Mouse (Mus musculus): ENCODE results near the gene Dcun1d4.

Gene Dcun1d4

DNA sequence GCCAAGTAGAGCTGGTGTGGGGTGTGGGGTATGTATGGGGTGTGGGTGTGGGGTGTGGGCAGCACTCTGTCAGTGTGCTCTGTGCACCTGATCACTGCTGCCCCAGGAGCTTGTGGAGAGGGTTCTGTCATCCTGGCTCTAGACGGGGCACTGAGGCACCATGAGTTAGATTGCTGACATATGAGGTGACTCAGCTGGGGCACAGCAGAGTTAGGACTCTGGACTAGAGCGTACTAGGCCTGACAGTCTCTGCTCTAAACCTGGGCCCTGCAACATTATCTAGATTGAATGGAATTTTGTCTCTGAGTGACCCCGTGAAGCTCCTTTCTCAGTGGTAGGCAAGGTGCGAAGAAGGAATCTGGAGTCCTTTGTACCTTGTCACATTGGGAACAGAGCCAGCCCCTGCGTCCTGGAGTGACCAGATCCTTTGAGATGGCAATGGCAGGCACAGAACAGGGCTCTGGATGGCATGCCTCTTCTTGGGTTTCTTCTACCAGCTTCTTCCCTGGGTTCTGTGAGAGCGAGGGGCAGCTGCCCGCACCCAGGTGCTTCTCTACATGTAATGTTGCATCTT, 20.2 kb downstream of the Dcun1d4 start:
- DNase-seq, result no peak

DNA sequence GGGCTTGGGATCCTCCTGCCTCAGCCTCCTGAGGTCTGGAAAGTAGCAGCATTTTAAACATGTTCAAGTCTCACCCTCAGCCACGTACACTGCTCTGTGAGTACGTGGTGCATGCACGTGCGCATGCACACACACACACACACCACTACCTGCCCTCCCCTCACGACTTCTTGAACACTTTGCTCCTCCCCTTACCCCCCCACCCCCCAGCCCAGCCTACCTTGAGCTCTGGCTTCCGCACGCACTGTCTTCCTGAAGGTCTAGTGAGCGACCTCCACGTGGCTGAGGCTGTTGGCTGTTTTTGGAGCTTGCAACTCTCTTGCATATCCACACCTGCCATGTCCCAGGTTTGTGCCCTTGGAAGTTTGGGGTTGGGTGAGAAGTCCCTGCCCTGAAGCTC, 21.6 kb downstream of the Dcun1d4 start:
- no peak for DNase-seq

DNA sequence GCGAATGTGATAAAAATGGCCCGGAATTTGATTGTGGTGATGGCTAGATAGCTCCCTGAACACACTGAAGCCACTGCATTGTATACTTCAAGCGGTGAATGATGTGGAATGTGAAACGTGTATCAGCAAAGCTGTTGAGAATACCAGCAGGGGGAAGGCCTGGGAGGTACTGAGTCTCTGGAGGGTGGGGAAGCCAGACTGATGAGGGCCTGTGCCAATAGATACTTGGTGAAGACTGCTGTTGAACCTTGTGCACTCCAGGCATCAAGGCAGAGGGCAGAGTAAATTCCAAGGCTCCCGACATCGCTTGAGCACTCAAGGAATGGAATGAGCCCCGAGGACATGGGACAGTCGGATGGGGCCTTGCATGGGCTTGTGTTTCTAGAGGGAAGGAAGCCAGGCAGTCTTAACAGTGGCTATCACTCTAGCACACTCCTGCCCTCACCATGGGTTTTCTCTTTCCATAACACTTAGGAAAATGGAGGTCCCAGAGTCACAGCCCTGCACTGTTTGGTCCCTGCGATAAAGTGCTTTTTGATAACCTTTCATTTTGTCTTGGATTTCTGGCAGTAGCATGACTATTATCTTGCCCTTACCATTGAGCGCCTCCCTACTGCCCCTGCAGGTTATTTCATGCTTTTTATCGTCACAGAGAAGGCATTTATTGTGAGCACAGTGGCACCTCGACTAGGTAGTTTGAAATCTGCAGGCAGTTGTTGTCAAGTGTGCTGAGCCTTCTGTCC, 22.4 kb downstream of the Dcun1d4 start:
- DNase-seq, result no peak

GRCm38 (mm10) chr5:73511074-73511473, 30.3 kb downstream of the Dcun1d4 start:
- no peak for DNase-seq

GRCm38 (mm10) chr5:73512241-73512640, 31.4 kb downstream of the Dcun1d4 start:
- DNase-seq, result no peak

DNA sequence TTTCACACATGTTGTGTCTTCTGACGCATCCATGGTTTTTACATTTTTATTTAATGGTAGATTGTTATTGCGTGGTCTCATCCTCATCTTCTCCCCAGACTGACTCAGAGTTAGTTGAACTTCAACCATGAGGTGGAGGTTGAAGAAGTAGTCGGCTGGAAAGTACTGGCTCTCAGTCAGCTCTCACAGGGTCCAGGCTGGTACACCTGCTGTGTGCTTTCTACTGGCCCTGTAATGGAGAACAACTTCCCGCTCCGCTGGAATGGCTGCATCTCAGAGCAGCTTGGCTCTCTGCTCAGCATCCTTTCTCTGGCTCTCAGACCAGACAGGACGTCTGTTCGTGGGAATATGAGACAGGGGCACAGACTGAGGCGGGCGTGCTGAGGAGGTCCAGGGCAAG, 31.9 kb downstream of the Dcun1d4 start:
- DNase-seq, result no peak

GRCm38 (mm10) chr5:73514202-73514601, 33.4 kb downstream of the Dcun1d4 start:
- no peak for DNase-seq

GRCm38 (mm10) chr5:73517299-73517698, 36.5 kb downstream of the Dcun1d4 start:
- DNase-seq, result no peak

GRCm38 (mm10) chr5:73518424-73519211, 37.8 kb downstream of the Dcun1d4 start:
- DNase-seq, result no peak

DNA sequence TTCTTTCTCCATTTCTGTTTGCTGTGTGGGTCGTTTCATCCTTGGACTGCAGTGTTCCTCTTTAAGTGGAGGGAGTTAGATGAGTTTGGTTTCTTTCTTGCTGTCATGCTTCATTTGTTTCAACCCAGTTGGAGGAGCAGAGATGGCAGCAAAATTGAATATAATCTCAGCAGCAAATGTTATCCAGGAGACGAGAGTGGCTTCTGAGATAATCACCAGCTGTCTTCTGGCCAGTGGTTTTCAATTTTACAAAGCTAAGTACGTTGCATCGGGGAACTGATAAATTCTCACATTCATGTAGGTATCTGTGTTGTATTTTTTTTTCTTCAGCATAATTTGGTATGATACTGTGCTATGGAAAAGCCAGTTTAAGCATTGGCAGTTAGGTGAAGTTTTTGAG, 40.0 kb downstream of the Dcun1d4 start:
- no peak for DNase-seq

GRCm38 (mm10) chr5:73523227-73523626, 42.4 kb downstream of the Dcun1d4 start:
- no peak for DNase-seq

- no peak for DNase-seq
Measured at GRCm38 (mm10) chr5:73524300-73525000, 43.6 kb downstream of the Dcun1d4 start.

GRCm38 (mm10) chr5:73532222-73532621, 51.4 kb downstream of the Dcun1d4 start:
- DNase-seq, result no peak

GRCm38 (mm10) chr5:73532879-73533278, 52.1 kb downstream of the Dcun1d4 start:
- no peak for DNase-seq

DNA sequence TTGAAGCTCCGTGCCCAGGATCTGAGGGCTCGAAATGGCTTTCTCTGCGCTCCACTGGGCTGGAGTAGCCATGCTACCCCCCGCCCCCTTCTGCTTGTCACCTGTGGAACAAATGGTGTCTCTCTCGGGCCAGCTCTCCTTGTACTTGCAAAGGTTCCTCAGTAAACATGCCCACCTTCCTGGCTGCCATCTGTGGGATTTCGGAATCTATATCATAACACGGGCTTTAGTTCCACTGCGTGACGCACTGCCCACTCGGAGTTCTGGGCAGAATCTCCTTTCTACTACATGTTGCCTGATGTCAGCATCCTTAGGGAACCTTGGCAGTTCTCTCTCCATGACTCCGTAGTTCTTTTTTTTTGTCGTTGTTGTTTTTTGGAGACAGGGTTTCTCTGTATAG, 56.9 kb downstream of the Dcun1d4 start:
- DNase-seq, result no peak

DNA sequence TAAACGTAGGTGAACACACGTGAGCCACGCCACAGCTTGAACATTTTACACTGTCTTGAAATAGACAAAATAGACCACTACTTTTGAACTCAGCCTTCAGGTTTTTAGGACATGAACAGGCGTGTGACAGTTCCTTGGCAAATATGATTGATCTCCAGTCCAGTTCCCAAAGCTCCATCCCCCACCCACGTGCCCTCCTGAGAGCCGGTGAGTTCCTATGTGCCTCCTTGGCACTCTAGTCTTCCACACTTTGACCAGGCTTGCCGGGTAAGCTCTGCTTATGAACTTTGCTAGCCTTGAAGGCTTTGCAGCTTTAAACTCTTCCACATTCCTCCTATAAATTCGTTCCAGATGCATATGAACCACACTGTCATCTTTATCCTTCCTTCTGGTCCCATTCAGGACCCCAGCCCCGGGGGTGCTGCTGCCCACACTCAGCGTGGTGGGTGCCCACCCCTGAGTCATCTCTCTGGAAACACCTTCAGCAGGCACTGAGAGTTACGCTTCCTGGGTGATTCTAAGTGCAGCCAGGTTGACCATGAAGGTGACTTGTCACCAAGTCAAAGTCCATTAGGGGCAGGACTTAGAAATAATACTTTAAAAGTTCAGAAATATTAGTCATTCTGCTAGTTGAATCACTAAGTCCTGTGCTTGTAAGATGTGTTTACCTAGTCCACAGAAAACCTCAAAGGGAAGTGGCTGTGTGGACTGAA, 57.9 kb downstream of the Dcun1d4 start:
- DNase-seq, result no peak

DNA sequence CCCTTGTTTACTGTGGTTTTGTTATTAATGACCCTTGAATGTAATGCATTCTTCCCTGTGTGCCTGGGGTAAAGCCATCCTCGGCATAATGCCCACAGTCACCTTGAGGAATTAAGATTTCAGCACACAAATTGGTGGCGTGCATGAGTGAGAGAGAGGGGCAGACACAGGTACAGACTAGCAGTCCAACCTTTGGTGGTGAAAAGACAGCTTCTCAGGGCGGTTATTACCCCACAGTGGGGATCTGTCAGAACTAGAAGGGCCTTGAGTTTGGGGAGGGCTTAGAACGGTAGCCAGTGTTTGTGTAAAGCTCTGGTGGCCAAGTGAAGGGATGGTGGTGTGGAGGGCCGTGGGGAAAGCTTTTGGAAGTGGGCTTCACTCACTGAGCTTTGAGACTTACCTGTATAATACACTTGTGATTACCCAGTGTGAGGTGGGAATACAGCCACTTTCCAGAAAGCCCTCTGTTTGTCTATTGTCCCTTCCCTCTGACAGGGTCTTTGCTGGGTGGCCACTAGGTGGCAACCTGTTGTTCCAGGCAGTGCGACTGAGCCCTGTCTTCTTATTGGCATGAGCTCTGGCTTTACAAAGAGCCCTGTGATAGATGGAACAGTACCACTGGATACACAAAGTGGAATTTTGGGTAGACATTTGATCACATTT, 59.2 kb downstream of the Dcun1d4 start:
- peak; percentile 36 for DNase-seq

DNA sequence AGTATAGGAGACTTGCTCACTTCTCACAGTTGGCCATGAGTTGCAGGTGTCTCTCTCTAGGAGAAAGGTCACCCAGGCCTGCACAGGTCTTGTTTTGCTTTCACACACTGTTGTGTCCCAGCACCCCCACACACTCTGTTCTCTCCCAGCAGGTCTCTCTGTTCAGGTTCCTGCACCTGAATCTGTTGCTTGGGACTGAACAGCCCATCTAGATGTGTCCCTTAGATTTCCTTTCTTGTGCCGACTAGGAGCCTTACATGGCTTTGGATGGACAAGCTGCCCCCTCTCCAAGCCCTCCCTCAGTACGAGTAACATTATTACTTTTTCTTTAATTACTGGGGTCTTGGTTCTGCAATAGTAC, 59.7 kb downstream of the Dcun1d4 start:
- DNase-seq, result no peak

DNA sequence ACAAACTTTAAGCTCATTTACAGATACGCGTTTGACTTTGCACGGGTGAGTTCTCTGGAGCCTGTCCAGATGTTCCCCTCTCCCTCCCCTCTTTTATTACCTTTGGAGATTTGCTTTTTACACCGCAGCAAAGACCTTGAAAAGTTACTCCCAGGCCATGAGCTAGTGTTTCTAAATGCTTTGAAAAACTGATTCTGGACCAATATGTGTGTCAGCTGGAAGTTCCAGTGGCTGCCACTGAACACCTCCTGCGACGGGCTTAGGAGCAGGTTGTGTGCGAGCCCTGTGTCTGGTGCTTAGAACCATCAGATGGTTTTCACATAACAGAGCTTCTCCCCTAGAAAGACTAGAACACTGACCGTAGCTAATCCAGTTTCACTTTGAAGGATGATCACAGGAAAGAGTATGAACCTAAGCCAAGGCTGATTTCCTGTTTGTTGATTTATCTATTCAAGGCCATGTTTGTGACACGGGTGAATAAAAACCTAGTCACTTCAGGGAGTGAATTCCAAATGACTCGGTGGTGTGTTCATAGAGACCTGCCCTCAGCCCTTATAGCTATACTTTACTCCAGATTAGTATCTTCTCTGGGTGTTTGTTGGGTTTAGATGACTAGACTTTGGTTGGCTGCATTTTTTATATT, 63.4 kb downstream of the Dcun1d4 start:
- no peak for DNase-seq

- no peak for DNase-seq
Measured at GRCm38 (mm10) chr5:73545641-73546040, 64.8 kb downstream of the Dcun1d4 start.

- no peak for DNase-seq
Measured at GRCm38 (mm10) chr5:73547252-73547651, 66.5 kb downstream of the Dcun1d4 start.

GRCm38 (mm10) chr5:73548237-73548636, 67.4 kb downstream of the Dcun1d4 start:
- no peak for DNase-seq

Measured in right cerebral cortex, postnatal 4 days (tissue).